Mouse (Mus musculus): ENCODE results near the gene Brca1. TPM values are rescaled to one million over a fixed set of nuclear protein-coding genes. Genes with fewer than 3 reads are reported as not detected.

The Brca1 gene
- polyA plus RNA-seq, 1 experiment from 2014 or later = 32.1 TPM

- Histone ChIP-seq H3K27ac (ENCODE audit: low read depth, low read length) (peak overlapping the region; percentile 63), H3K4me3 (ENCODE audit: low read depth, low read length) (peak overlapping the region; percentile 72), H3K9me3 (ENCODE audit: control insufficient read depth, low read length) (no peaks in the 10 kb centered on the region), H3K36me3 (ENCODE audit: control insufficient read depth, insufficient read depth, low read length) (no peaks in the 10 kb centered on the region), H3K4me1 (replicated peaks; ENCODE audit: control insufficient read depth, insufficient read depth, low read length) (peaks cover 22% of the 10 kb centered on the region), H3K9ac (ENCODE audit: low read length) (peak overlapping the region; percentile 66), H3K27me3 (ENCODE audit: control insufficient read depth, insufficient read depth, low read length) (no peaks in the 10 kb centered on the region), H3K4me2 (ENCODE audit: low read depth, low read length, severe bottlenecking) (peak overlapping the region; percentile 96)
- peak; percentile 37; the same call in 1 of the 2 replicates for ATAC-seq (replicated peaks; ENCODE audit: low FRiP score)
- DNase-seq (ENCODE audit: low spot score) = peak; percentile 80
- WGBS = under 1% methylated on average over 51 of the region's 51 CpGs
These were observed 86.5 kb downstream of the Brca1 start for GRCm38 (mm10) chr11:101465101-101465868.

GRCm38 (mm10) chr11:101464211-101465100, 87.3 kb downstream of the Brca1 start, which contains the start of gene Rnd2:
Rnd2 (plus strand) TSS chr11:101464999.
- DNase-seq (ENCODE audit: low spot score) = no peak
- Histone ChIP-seq H3K4me3 (ENCODE audit: low read depth, low read length) (peak within 1 kb of the TSS; percentile 72), H3K4me1 (replicated peaks; ENCODE audit: control insufficient read depth, insufficient read depth, low read length) (peaks cover 20% of the 10 kb centered on the region), H3K27me3 (ENCODE audit: control insufficient read depth, insufficient read depth, low read length) (no peaks in the 10 kb centered on the region), H3K36me3 (ENCODE audit: control insufficient read depth, insufficient read depth, low read length) (no peaks in the 10 kb centered on the region), H3K27ac (ENCODE audit: low read depth, low read length) (peak within 1 kb of the TSS; percentile 63), H3K9ac (ENCODE audit: low read length) (peak within 1 kb of the TSS; percentile 66), H3K4me2 (ENCODE audit: low read depth, low read length, severe bottlenecking) (peak within 1 kb of the TSS; percentile 96), H3K9me3 (ENCODE audit: control insufficient read depth, low read length) (no peaks in the 10 kb centered on the region)
- WGBS = 15% methylated on average over 12 of the region's 12 CpGs
- ATAC-seq (replicated peaks; ENCODE audit: low FRiP score) = no peak

- Histone ChIP-seq H3K4me1 (replicated peaks; ENCODE audit: control insufficient read depth, insufficient read depth, low read length) (peaks cover 17% of the 10 kb centered on the region), H3K9ac (ENCODE audit: low read length) (0 out of 2 replicates have a peak overlapping the region, but pooled peaks have one; percentile 6), H3K36me3 (ENCODE audit: control insufficient read depth, insufficient read depth, low read length) (no peaks in the 10 kb centered on the region), H3K27ac (ENCODE audit: low read depth, low read length) (no peak overlapping the region), H3K9me3 (ENCODE audit: control insufficient read depth, low read length) (no peaks in the 10 kb centered on the region), H3K4me2 (ENCODE audit: low read depth, low read length, severe bottlenecking) (0 out of 2 replicates have a peak overlapping the region, but pooled peaks have one; percentile 15), H3K27me3 (ENCODE audit: control insufficient read depth, insufficient read depth, low read length) (no peaks in the 10 kb centered on the region), H3K4me3 (ENCODE audit: low read depth, low read length) (no peak overlapping the region)
- ATAC-seq (replicated peaks; ENCODE audit: low FRiP score) (peak; percentile 44; the same call in 1 of the 2 replicates), DNase-seq (ENCODE audit: low spot score) (no peak)
- WGBS = 42% methylated on average over 13 of the region's 13 CpGs
These were observed 88.9 kb downstream of the Brca1 start for GRCm38 (mm10) chr11:101462583-101463440.

GRCm38 (mm10) chr11:101462141-101462540, 89.6 kb downstream of the Brca1 start:
- H3K9ac ChIP-seq (ENCODE audit: low read length) = 0 out of 2 replicates have a peak overlapping the region, but pooled peaks have one; percentile 6
- no peak overlapping the region for H3K4me3 ChIP-seq (ENCODE audit: low read depth, low read length)
- H3K36me3 ChIP-seq (ENCODE audit: control insufficient read depth, insufficient read depth, low read length) = no peaks in the 10 kb centered on the region
- ATAC-seq (replicated peaks; ENCODE audit: low FRiP score) (no peak), DNase-seq (ENCODE audit: low spot score) (no peak)
- no peak overlapping the region for H3K27ac ChIP-seq (ENCODE audit: low read depth, low read length)
- H3K4me1 ChIP-seq (replicated peaks; ENCODE audit: control insufficient read depth, insufficient read depth, low read length) = peaks cover 17% of the 10 kb centered on the region
- 82% methylated on average over 14 of the region's 14 CpGs for WGBS
- H3K27me3 ChIP-seq (ENCODE audit: control insufficient read depth, insufficient read depth, low read length) = no peaks in the 10 kb centered on the region
- no peaks in the 10 kb centered on the region for H3K9me3 ChIP-seq (ENCODE audit: control insufficient read depth, low read length)
- H3K4me2 ChIP-seq (ENCODE audit: low read depth, low read length, severe bottlenecking) = 0 out of 2 replicates have a peak overlapping the region, but pooled peaks have one; percentile 5

- H3K4me3 ChIP-seq (ENCODE audit: low read depth, low read length) = no peak overlapping the region
- DNase-seq (ENCODE audit: low spot score) (no peak), ATAC-seq (replicated peaks; ENCODE audit: low FRiP score) (no peak)
- H3K9ac ChIP-seq (ENCODE audit: low read length) = no peak overlapping the region
- no peaks in the 10 kb centered on the region for H3K9me3 ChIP-seq (ENCODE audit: control insufficient read depth, low read length)
- 90% methylated on average over 15 of the region's 15 CpGs for WGBS
- peaks cover 17% of the 10 kb centered on the region for H3K4me1 ChIP-seq (replicated peaks; ENCODE audit: control insufficient read depth, insufficient read depth, low read length)
- no peaks in the 10 kb centered on the region for H3K36me3 ChIP-seq (ENCODE audit: control insufficient read depth, insufficient read depth, low read length)
- no peak overlapping the region for H3K27ac ChIP-seq (ENCODE audit: low read depth, low read length)
- H3K27me3 ChIP-seq (ENCODE audit: control insufficient read depth, insufficient read depth, low read length) = no peaks in the 10 kb centered on the region
- no peak overlapping the region for H3K4me2 ChIP-seq (ENCODE audit: low read depth, low read length, severe bottlenecking)
These were observed 91.4 kb downstream of the Brca1 start for GRCm38 (mm10) chr11:101460321-101460720.

GRCm38 (mm10) chr11:101459716-101460115, 92.0 kb downstream of the Brca1 start:
- Histone ChIP-seq H3K27me3 (ENCODE audit: control insufficient read depth, insufficient read depth, low read length) (no peaks in the 10 kb centered on the region), H3K27ac (ENCODE audit: low read depth, low read length) (no peak overlapping the region), H3K9me3 (ENCODE audit: control insufficient read depth, low read length) (no peaks in the 10 kb centered on the region), H3K4me1 (replicated peaks; ENCODE audit: control insufficient read depth, insufficient read depth, low read length) (peaks cover 17% of the 10 kb centered on the region), H3K4me2 (ENCODE audit: low read depth, low read length, severe bottlenecking) (no peak overlapping the region), H3K4me3 (ENCODE audit: low read depth, low read length) (no peak overlapping the region), H3K9ac (ENCODE audit: low read length) (no peak overlapping the region), H3K36me3 (ENCODE audit: control insufficient read depth, insufficient read depth, low read length) (no peaks in the 10 kb centered on the region)
- DNase-seq (ENCODE audit: low spot score) = no peak
- ATAC-seq (replicated peaks; ENCODE audit: low FRiP score) = no peak
- 43% methylated on average over 6 of the region's 6 CpGs for WGBS

- H3K36me3 ChIP-seq (ENCODE audit: control insufficient read depth, insufficient read depth, low read length) = no peaks in the 10 kb centered on the region
- no peak overlapping the region for H3K4me2 ChIP-seq (ENCODE audit: low read depth, low read length, severe bottlenecking)
- ATAC-seq (replicated peaks; ENCODE audit: low FRiP score) (no peak), DNase-seq (ENCODE audit: low spot score) (no peak)
- H3K9ac ChIP-seq (ENCODE audit: low read length) = no peak overlapping the region
- H3K4me1 ChIP-seq (replicated peaks; ENCODE audit: control insufficient read depth, insufficient read depth, low read length) = peaks cover 13% of the 10 kb centered on the region; the same call in 1 of the 2 replicates
- no peak overlapping the region for H3K27ac ChIP-seq (ENCODE audit: low read depth, low read length)
- 86% methylated on average over 12 of the region's 12 CpGs for WGBS
- H3K9me3 ChIP-seq (ENCODE audit: control insufficient read depth, low read length) = no peaks in the 10 kb centered on the region
- no peaks in the 10 kb centered on the region for H3K27me3 ChIP-seq (ENCODE audit: control insufficient read depth, insufficient read depth, low read length)
- no peak overlapping the region for H3K4me3 ChIP-seq (ENCODE audit: low read depth, low read length)
These were observed 93.5 kb downstream of the Brca1 start for GRCm38 (mm10) chr11:101458217-101458616.

- ATAC-seq (replicated peaks; ENCODE audit: low FRiP score) = no peak
- DNase-seq (ENCODE audit: low spot score) = no peak
- Histone ChIP-seq H3K4me1 (replicated peaks; ENCODE audit: control insufficient read depth, insufficient read depth, low read length) (peaks cover 9% of the 10 kb centered on the region; the same call in 1 of the 2 replicates), H3K27me3 (ENCODE audit: control insufficient read depth, insufficient read depth, low read length) (no peaks in the 10 kb centered on the region), H3K9me3 (ENCODE audit: control insufficient read depth, low read length) (no peaks in the 10 kb centered on the region), H3K9ac (ENCODE audit: low read length) (no peak overlapping the region), H3K4me3 (ENCODE audit: low read depth, low read length) (no peak overlapping the region), H3K27ac (ENCODE audit: low read depth, low read length) (no peak overlapping the region), H3K4me2 (ENCODE audit: low read depth, low read length, severe bottlenecking) (no peak overlapping the region), H3K36me3 (ENCODE audit: control insufficient read depth, insufficient read depth, low read length) (no peaks in the 10 kb centered on the region)
- 89% methylated on average over 9 of the region's 9 CpGs for WGBS
These were observed 94.1 kb downstream of the Brca1 start for GRCm38 (mm10) chr11:101457631-101458030.
